Mouse (Mus musculus): ENCODE measurements around the gene Mvd. TPM values are rescaled to one million over a fixed set of nuclear protein-coding genes. Genes with fewer than 3 reads are reported as not detected.

The Mvd gene
- total RNA-seq, 2 experiments from 2014 or later: 5.4 to 5.7 TPM

- DNase-seq: no peak
- intact Hi-C loops (cut with DNase I): no loop called here
These were observed 16.1 kb upstream of the Mvd start for GRCm38 (mm10) chr8:122459218-122459900.

- intact Hi-C loops (cut with DNase I): no loop called here
- DNase-seq: no peak
These were observed 13.9 kb upstream of the Mvd start for GRCm38 (mm10) chr8:122457171-122457570.

GRCm38 (mm10) chr8:122454409-122454808 lies 11.2 kb upstream of the Mvd start:
- no peak for DNase-seq
- intact Hi-C loops (cut with DNase I): no loop called here

- peak; percentile 45 to 70 for DNase-seq
- intact Hi-C loops (cut with DNase I): no loop called here
These were observed 8.9 kb upstream of the Mvd start for GRCm38 (mm10) chr8:122452154-122452553.

DNA sequence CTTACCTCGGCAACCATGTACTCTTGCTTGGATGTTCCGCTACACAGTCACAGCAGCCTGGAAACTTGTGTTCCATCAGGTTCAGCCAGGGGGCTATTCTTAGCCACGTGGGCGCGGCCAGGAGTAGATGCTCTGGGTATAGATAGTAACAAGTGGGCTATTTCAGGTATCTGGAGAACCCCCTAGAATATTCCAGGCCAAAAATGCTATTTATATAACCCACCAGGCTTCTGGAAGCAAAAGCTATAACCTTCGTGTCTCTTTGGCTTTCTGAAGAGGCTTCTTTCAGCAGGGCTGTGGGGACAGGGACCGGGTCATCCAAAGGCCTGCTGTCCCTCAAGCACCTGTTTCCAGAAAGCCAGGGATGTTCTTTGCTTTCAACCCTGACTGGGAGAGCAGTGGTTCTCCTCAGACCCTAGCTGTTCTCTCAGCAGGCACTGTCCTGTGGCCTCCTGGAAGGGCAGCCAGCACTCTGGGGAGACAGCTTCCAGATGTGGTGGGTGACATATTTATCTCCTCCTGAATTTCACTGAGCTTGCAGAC lies 8.0 kb upstream of the Mvd start:
- intact Hi-C loops (cut with DNase I): no loop called here
- DNase-seq: peak; percentile 64 to 71

DNA sequence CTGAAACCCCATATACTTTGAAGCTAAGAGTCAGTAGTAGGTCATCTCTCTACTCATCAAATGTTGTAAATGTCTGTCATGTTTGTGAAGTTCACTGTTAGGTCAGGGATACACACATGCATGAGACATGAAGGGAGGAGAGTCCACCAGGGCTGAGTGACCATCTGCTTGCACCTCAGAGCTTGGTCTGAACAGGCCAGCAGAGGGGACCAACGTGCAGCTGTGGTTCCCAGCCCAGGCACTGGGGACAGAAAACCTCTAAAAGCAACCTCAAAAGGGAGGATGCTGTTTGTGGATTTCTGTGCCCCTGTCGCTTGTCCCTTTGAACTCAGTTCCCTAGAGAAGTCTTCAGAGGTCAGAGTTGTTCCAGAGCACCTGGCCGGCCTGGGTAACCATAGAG lies 2.0 kb upstream of the Mvd start:
- intact Hi-C loops (cut with DNase I): loop anchor here (2.0 to 10.0 kb wide), 2 partner anchors 32 to 170 kb away; partner anchors contain the start of genes Ctu2 and Rnf166
- DNase-seq: no peak

- DNase-seq: peak; percentile 90 to 91
- intact Hi-C loops (cut with DNase I): loop anchor here (2.0 to 10.0 kb wide), 2 partner anchors 33 to 169 kb away; partner anchors contain the start of genes Ctu2 and Rnf166
These were observed 981 bp upstream of the Mvd start for GRCm38 (mm10) chr8:122444058-122444748.

DNA sequence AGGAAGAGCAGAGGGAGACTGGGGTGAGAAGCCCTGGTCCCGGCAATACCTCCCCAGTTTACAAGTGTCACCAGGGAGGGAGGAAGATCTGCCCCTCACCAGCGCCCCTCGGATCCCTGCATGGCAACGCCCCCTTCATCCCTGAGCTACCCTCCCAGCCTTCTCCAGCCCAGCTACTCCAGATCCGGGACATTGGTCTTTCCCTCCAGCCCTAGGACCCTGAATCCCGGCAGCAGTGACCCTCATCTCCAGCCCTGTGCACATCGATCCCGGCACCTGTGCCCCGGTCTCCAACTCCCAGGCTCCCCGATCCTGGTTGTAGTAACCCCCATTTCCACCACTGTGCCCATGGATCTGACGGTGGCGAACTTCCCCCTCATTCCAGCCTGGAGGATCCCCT lies 441 bp downstream of the Mvd start:
- intact Hi-C loops (cut with DNase I): loop anchor here (10.0 kb wide), 1 partner anchor 168 kb away; no protein-coding TSS in a partner anchor
- no peak for DNase-seq

- intact Hi-C loops (cut with DNase I): loop anchor here (10.0 kb wide), 1 partner anchor 168 kb away; no protein-coding TSS in a partner anchor
- DNase-seq: no peak
These were observed 866 bp downstream of the Mvd start for GRCm38 (mm10) chr8:122442356-122442755.

- intact Hi-C loops (cut with DNase I): loop anchor here (10.0 kb wide), 1 partner anchor 167 kb away; no protein-coding TSS in a partner anchor
- no peak for DNase-seq
These were observed 1.9 kb downstream of the Mvd start for GRCm38 (mm10) chr8:122441326-122441725.

GRCm38 (mm10) chr8:122439336-122439735 lies 3.9 kb downstream of the Mvd start:
- intact Hi-C loops (cut with DNase I): no loop called here
- no peak for DNase-seq

- DNase-seq: no peak
- intact Hi-C loops (cut with DNase I): no loop called here
These were observed 5.4 kb downstream of the Mvd start for GRCm38 (mm10) chr8:122437708-122438331.

DNA sequence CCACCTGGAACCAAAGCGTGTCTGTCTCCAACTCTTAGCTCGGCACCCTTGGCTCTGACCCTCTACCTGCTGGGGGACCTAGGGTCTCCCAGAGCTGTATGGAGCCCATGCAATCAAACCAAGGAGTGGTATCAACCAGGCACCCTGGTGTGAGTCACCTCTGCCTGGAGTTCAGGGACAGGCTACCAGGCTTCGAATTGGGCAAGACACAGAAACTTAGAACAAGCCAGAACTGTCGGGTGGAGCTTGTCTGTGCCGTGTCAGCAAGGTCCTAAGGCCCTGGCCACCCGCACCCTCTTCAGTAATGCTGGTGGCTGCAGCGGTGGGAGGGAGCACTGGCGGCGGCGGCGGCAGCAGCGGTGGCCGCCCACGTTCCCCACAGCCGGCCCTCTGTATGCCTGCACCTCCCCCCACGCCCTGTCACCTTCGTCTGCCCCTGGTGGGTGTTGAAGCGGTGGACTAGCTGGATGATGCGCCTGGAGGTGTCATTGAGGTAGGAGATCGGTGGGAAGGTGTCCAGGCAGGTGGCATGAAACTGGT lies 6.6 kb downstream of the Mvd start:
- no peak for DNase-seq
- intact Hi-C loops (cut with DNase I): no loop called here

GRCm38 (mm10) chr8:122436146-122436545 lies 7.1 kb downstream of the Mvd start:
- intact Hi-C loops (cut with DNase I): no loop called here
- DNase-seq: no peak

GRCm38 (mm10) chr8:122435375-122435774 lies 7.8 kb downstream of the Mvd start:
- no peak for DNase-seq
- intact Hi-C loops (cut with DNase I): no loop called here

DNA sequence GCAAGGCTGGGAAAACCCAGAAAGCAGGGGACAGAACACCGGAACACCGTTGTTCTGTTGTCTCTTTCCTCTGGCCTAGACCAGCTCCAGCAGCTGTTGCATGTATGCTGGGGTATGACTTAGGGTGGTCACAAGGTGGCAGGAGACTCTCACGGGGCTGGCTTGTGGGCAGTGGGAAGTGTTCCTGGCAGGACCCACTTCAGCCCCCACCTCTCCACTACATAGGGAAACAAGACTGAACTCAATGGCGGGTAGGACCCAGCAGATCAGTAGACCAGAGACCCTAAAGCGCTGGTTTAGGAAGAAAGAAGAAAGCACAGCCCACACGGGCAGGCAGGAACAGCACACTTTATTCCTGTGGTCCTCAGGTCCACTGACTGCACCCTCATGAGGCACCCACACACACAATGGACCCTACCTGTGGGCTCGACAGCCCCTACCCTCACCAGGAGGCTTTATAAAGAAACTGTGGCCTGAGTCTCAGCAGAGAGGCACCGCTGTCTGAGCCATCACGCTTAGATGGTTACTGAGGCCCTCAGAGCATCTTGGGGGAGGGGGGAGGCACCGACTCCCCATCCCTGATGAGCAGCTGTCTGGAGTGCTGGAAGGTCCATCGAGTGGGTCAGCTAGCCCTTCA lies 9.8 kb downstream of the Mvd start:
- no peak for DNase-seq
- intact Hi-C loops (cut with DNase I): no loop called here

GRCm38 (mm10) chr8:122432443-122433268 lies 10.6 kb downstream of the Mvd start, which contains the start of gene Cyba:
Cyba (minus strand) TSS chr8:122432930.
- intact Hi-C loops (cut with DNase I): no loop called here
- peak; percentile 78 to 79 for DNase-seq

GRCm38 (mm10) chr8:122431694-122432442 lies 11.4 kb downstream of the Mvd start:
- peak in 1 of 2 experiments; percentile 41 for DNase-seq
- intact Hi-C loops (cut with DNase I): no loop called here

GRCm38 (mm10) chr8:122430646-122431045 lies 12.6 kb downstream of the Mvd start:
- DNase-seq: no peak
- intact Hi-C loops (cut with DNase I): no loop called here
